Mouse (Mus musculus) lung, embryonic 15.5 days (tissue): ENCODE measurements at regions not wholly inside any gene's neighbourhood (a gene's known extent, or its start where the extent isn't known, plus 50 kb on each side); places are given as distances from the start of the nearest gene placed in this dataset.

Source experiments
- ATAC-seq: fragments of 200-750 bp; cut with Nextera tagmentation; 2 replicates; pipeline ENCODE4 v1.8.0; 2017; ENCODE audit warnings: moderate number of reproducible peaks, borderline replicate concordance; ENCODE audit not compliant: low FRiP score, low TSS enrichment; ENCODE audit errors: extremely low read depth
- H3K27ac ChIP-seq: fragments of 300-500 bp; sonication (generic); 2 replicates; pipeline ENCODE4 v1.5.1; 2015; ENCODE audit warnings: moderate library complexity, mild to moderate bottlenecking, inconsistent platforms
- H3K27me3 ChIP-seq: fragments of 300-500 bp; sonication (generic); 2 replicates; pipeline ENCODE4 v1.6.1; 2015; ENCODE audit warnings: inconsistent platforms
- H3K36me3 ChIP-seq: fragments of 300-500 bp; sonication (generic); 2 replicates; pipeline ENCODE4 v1.6.1; 2015; ENCODE audit warnings: inconsistent platforms
- H3K4me1 ChIP-seq: fragments of 300-500 bp; sonication (generic); 2 replicates; pipeline ENCODE4 v1.6.1; 2015; ENCODE audit warnings: inconsistent platforms
- H3K4me2 ChIP-seq: fragments of 300-500 bp; sonication (generic); 2 replicates; pipeline ENCODE4 v1.6.1; 2015; ENCODE audit warnings: inconsistent platforms, mild to moderate bottlenecking, moderate library complexity
- H3K4me3 ChIP-seq: fragments of 300-500 bp; sonication (generic); 2 replicates; pipeline ENCODE4 v1.5.1; 2015; ENCODE audit warnings: mild to moderate bottlenecking, inconsistent platforms
- H3K9ac ChIP-seq: fragments of 300-500 bp; sonication (generic); 2 replicates; pipeline ENCODE4 v1.6.1; 2015; ENCODE audit warnings: inconsistent platforms
- H3K9me3 ChIP-seq: fragments of 300-500 bp; sonication (generic); 2 replicates; pipeline ENCODE4 v1.6.1; 2016; ENCODE audit warnings: inconsistent platforms
- WGBS: fragments of 180-500 bp; shearing (Covaris S2); methylation state at CpG from one replicate; pipeline ENCODE4 v1.1.7; 2015; 5-methylcytosine and 5-hydroxymethylcytosine counted together

- no peak for ATAC-seq
- Histone ChIP-seq H3K4me3 (no peak overlapping the region), H3K9ac (no peak overlapping the region), H3K27ac (no peak overlapping the region), H3K4me2 (no peak overlapping the region), H3K36me3 (no peaks in the 10 kb centered on the region), H3K9me3 (no peaks in the 10 kb centered on the region), H3K4me1 (peaks cover 7% of the 10 kb centered on the region; the same call in 1 of the 2 replicates), H3K27me3 (no peaks in the 10 kb centered on the region)
- WGBS, result 36% methylated on average over 2 of the region's 2 CpGs
These were observed 52.0 kb upstream of the 4930432M17Rik start for GRCm38 (mm10) chr3:121618561-121618960.

- H3K27ac ChIP-seq, result no peak overlapping the region
- WGBS, result 77% methylated on average over 2 of the region's 2 CpGs
These were observed 52.4 kb upstream of the 4930432M17Rik start for GRCm38 (mm10) chr3:121618161-121618560.

GRCm38 (mm10) chr3:121617351-121617750, 53.2 kb upstream of the 4930432M17Rik start:
- Histone ChIP-seq H3K9me3 (no peaks in the 10 kb centered on the region), H3K27ac (peak overlapping the region; percentile 47; the same call in 1 of the 2 replicates), H3K9ac (no peak overlapping the region), H3K36me3 (no peaks in the 10 kb centered on the region), H3K4me1 (peaks cover 7% of the 10 kb centered on the region; the same call in 1 of the 2 replicates), H3K4me2 (no peak overlapping the region), H3K4me3 (no peak overlapping the region), H3K27me3 (no peaks in the 10 kb centered on the region)
- WGBS, result 24% methylated on average over 7 of the region's 7 CpGs
- ATAC-seq, result 0 out of 2 replicates have a peak, but pooled peaks have one; percentile 27

More at GRCm38 (mm10) chr3:121618161-121618560, 52.4 kb upstream of the 4930432M17Rik start:
- H3K4me3 ChIP-seq, result no peak overlapping the region
- H3K9me3 ChIP-seq, result no peaks in the 10 kb centered on the region
- H3K4me2 ChIP-seq, result no peak overlapping the region
- H3K27me3 ChIP-seq, result no peaks in the 10 kb centered on the region
- no peaks in the 10 kb centered on the region for H3K36me3 ChIP-seq
- no peak overlapping the region for H3K9ac ChIP-seq
- ATAC-seq, result no peak
- H3K4me1 ChIP-seq, result peaks cover 7% of the 10 kb centered on the region; the same call in 1 of the 2 replicates

- Histone ChIP-seq H3K4me2 (no peak overlapping the region), H3K4me3 (no peak overlapping the region), H3K9me3 (no peaks in the 10 kb centered on the region), H3K27me3 (no peaks in the 10 kb centered on the region), H3K4me1 (peaks cover 7% of the 10 kb centered on the region; the same call in 1 of the 2 replicates), H3K9ac (no peak overlapping the region), H3K27ac (no peak overlapping the region), H3K36me3 (no peaks in the 10 kb centered on the region)
- WGBS, result 88% methylated on average over 5 of the region's 5 CpGs
- ATAC-seq, result no peak
These were observed 54.5 kb upstream of the 4930432M17Rik start for GRCm38 (mm10) chr3:121616075-121616474.

GRCm38 (mm10) chr3:121614741-121615140, 55.8 kb upstream of the 4930432M17Rik start:
- Histone ChIP-seq H3K4me3 (no peak overlapping the region), H3K4me1 (peaks cover 7% of the 10 kb centered on the region; the same call in 1 of the 2 replicates), H3K27me3 (no peaks in the 10 kb centered on the region), H3K4me2 (no peak overlapping the region), H3K9me3 (no peaks in the 10 kb centered on the region), H3K27ac (no peak overlapping the region), H3K36me3 (no peaks in the 10 kb centered on the region), H3K9ac (no peak overlapping the region)
- ATAC-seq, result no peak
- WGBS, result 82% methylated on average over 7 of the region's 7 CpGs

GRCm38 (mm10) chr3:121613224-121613623, 57.3 kb upstream of the 4930432M17Rik start:
- Histone ChIP-seq H3K4me3 (no peak overlapping the region), H3K4me2 (no peak overlapping the region), H3K27ac (no peak overlapping the region), H3K9ac (no peak overlapping the region), H3K27me3 (no peaks in the 10 kb centered on the region), H3K9me3 (no peaks in the 10 kb centered on the region), H3K4me1 (peaks cover 9% of the 10 kb centered on the region; the same call in 1 of the 2 replicates), H3K36me3 (no peaks in the 10 kb centered on the region)
- no peak for ATAC-seq
- WGBS, result 67% methylated on average over 3 of the region's 3 CpGs

GRCm38 (mm10) chr3:121609845-121610244, 60.7 kb upstream of the 4930432M17Rik start:
- Histone ChIP-seq H3K27ac (no peak overlapping the region), H3K36me3 (no peaks in the 10 kb centered on the region), H3K9ac (no peak overlapping the region), H3K4me3 (no peak overlapping the region), H3K9me3 (no peaks in the 10 kb centered on the region), H3K27me3 (no peaks in the 10 kb centered on the region), H3K4me2 (no peak overlapping the region), H3K4me1 (peaks cover 13% of the 10 kb centered on the region)
- no peak for ATAC-seq
- WGBS, result 68% methylated on average over 7 of the region's 7 CpGs

- Histone ChIP-seq H3K27me3 (no peaks in the 10 kb centered on the region), H3K4me3 (no peak overlapping the region), H3K4me2 (no peak overlapping the region), H3K36me3 (no peaks in the 10 kb centered on the region), H3K4me1 (peaks cover 20% of the 10 kb centered on the region), H3K27ac (no peak overlapping the region), H3K9ac (no peak overlapping the region), H3K9me3 (no peaks in the 10 kb centered on the region)
- ATAC-seq, result no peak
- WGBS, result 44% methylated on average over 7 of the region's 7 CpGs
These were observed 61.5 kb upstream of the 4930432M17Rik start for GRCm38 (mm10) chr3:121609090-121609489.

- Histone ChIP-seq H3K9me3 (no peaks in the 10 kb centered on the region), H3K9ac (no peak overlapping the region), H3K4me2 (no peak overlapping the region), H3K4me1 (peaks cover 41% of the 10 kb centered on the region), H3K27ac (peak overlapping the region; percentile 76), H3K4me3 (no peak overlapping the region), H3K27me3 (no peaks in the 10 kb centered on the region), H3K36me3 (no peaks in the 10 kb centered on the region)
- peak; percentile 90 for ATAC-seq
- WGBS, result 38% methylated on average over 6 of the region's 6 CpGs
These were observed 65.8 kb upstream of the 4930432M17Rik start for GRCm38 (mm10) chr3:121604737-121605136.

- peaks cover 38% of the 10 kb centered on the region for H3K4me1 ChIP-seq
- H3K4me2 ChIP-seq, result no peak overlapping the region
- WGBS, result 73% methylated on average over 9 of the region's 9 CpGs
- no peak for ATAC-seq
- no peaks in the 10 kb centered on the region for H3K27me3 ChIP-seq
- H3K27ac ChIP-seq, result peak overlapping the region; percentile 76
- H3K4me3 ChIP-seq, result no peak overlapping the region
- H3K9me3 ChIP-seq, result no peaks in the 10 kb centered on the region
- no peaks in the 10 kb centered on the region for H3K36me3 ChIP-seq
- no peak overlapping the region for H3K9ac ChIP-seq
These were observed 66.5 kb upstream of the 4930432M17Rik start for GRCm38 (mm10) chr3:121604081-121604480.

GRCm38 (mm10) chr3:121602826-121603370, 67.7 kb upstream of the 4930432M17Rik start:
- no peak overlapping the region for H3K4me3 ChIP-seq
- H3K9me3 ChIP-seq, result no peaks in the 10 kb centered on the region
- 81% methylated on average over 10 of the region's 10 CpGs for WGBS
- H3K4me2 ChIP-seq, result no peak overlapping the region
- no peak overlapping the region for H3K9ac ChIP-seq
- peak overlapping the region; percentile 51; the same call in 1 of the 2 replicates for H3K27ac ChIP-seq
- peaks cover 38% of the 10 kb centered on the region for H3K4me1 ChIP-seq
- ATAC-seq, result no peak
- H3K27me3 ChIP-seq, result no peaks in the 10 kb centered on the region
- H3K36me3 ChIP-seq, result no peaks in the 10 kb centered on the region

GRCm38 (mm10) chr3:121602082-121602561, 68.4 kb upstream of the 4930432M17Rik start:
- peak; percentile 34; the same call in 1 of the 2 replicates for ATAC-seq
- H3K9ac ChIP-seq, result no peak overlapping the region
- H3K27me3 ChIP-seq, result no peaks in the 10 kb centered on the region
- H3K27ac ChIP-seq, result peak overlapping the region; percentile 51
- no peaks in the 10 kb centered on the region for H3K36me3 ChIP-seq
- WGBS, result 38% methylated on average over 8 of the region's 8 CpGs
- H3K4me1 ChIP-seq, result peaks cover 38% of the 10 kb centered on the region
- no peak overlapping the region for H3K4me2 ChIP-seq
- no peak overlapping the region for H3K4me3 ChIP-seq
- no peaks in the 10 kb centered on the region for H3K9me3 ChIP-seq
